Mouse (Mus musculus) gastrocnemius, adult 18-20 months (tissue): ENCODE measurements around the gene Aldh1l1. TPM values are rescaled to one million over a fixed set of nuclear protein-coding genes. Genes with fewer than 3 reads are reported as not detected.
A peak's percentile ranks its signal among the peaks of the same experiment; 100 is the strongest.
"Not testable (repeated sequence)": the region's sequence is repeated elsewhere in the genome, so short reads cannot be mapped to it uniquely, and the experiment has no call there.

Experiments
- DNase-seq: peaks from one replicate; pipeline ENCODE4 v3.0.0; 2021; ENCODE audit warnings: low spot score
- total RNA-seq, 2 experiments: library from RNA; stranded (reverse); gene quantifications; 2 replicates each; pipeline ENCODE4 v1.2.3; 2021

Aldh1l1 gene
- total RNA-seq, 2 experiments from 2014 or later = 3.5 to 4.2 TPM

DNA sequence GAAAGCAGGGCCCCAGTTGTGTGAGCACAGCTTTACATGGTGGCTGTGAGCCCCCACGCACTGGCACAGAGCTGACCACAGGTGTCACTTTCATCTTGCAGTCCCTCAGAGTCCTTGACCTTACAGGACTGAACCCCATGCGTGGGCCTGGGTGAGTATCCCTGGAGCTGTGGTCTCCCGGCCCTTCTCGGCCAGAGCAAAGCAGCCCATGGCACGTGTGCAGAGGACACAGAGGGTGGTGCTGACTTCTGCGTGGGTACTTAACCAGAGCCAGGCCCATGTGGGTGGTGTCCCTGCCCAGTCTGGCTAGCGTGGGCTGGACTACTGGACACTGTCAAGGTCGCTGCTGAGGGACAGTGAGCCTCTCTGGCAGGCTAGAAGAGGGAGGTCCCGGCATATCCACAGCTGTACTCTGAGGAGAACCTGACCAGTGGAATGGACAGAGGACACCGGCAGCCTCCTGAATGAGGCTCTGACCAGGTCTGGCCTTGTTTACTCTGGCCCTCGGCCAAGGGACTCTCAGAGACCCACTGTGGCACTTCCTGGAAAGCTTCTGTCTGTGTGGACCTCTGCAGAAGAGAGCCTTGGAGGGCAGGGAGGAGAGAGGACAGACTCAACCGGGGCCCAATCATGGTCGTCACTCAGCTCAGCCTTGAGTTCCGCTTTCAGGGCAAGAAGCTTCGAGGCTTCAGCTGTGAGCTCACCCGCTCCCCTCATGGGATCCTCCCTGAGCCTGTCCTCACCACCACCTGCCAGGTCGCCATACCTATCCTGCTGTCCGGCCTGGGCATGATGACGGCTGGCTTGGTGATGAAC is 132.8 kb downstream of the Aldh1l1 start:
- peak; percentile 49 for DNase-seq

DNA sequence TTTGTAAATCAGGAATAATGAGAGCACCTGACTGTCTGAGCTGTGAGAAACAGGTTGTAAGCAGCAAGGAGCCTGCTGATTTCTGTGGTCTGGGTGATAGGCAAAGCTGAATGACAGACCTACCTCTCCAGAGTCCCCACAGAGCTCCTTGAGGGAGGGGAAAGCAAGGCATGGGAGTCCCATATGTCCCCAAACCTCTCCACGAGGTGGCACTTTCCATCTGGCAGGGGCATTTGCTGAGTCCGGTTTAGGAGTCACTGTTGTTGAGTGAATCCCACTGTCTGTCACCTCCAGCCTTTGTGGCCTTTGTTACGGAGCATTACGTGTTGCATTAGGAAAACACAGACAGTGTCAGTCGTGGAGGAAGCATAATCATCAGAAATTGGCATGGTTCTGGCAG is 133.7 kb downstream of the Aldh1l1 start:
- no peak for DNase-seq

DNA sequence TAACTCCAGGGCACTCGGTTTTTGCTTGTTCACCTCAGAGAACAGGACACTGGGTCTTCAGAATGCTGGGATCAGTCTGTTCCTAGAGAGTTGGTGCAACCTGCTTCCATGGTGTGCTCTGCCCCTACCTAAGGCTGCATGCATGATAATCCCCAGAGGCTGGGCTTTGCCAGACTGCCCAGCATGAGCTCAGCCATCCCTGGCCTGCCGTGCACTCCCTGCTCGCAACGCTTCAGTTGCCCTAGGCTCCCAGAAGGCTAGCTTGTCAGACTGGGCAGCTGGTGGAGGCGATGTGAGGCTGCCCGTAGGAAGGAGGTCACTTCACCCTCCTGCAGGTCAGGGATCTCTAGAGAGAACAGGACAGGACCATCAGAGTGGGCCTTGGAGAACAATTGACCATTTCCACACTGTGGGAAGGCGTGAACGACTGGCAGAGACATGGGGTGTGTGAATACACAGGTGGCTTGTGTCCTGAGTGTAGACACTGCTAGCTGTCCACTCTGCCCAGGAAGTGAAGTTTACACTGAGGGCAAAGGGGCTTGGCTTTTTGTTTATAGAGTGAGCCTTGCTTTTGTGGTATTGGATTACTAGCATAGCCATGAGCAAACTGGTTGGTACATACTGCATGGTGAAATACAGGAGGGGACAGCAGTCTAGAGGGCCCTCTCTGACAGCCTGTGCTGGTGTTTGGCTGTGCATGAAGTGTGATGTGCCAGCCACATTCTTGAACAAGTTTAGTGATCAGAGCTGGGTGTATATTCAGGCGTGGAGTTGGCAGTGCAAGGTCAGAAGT is 134.8 kb downstream of the Aldh1l1 start:
- DNase-seq = peak; percentile 60

- no peak for DNase-seq
These were observed 135.3 kb downstream of the Aldh1l1 start for GRCm38 (mm10) chr6:90621584-90621890.

DNA sequence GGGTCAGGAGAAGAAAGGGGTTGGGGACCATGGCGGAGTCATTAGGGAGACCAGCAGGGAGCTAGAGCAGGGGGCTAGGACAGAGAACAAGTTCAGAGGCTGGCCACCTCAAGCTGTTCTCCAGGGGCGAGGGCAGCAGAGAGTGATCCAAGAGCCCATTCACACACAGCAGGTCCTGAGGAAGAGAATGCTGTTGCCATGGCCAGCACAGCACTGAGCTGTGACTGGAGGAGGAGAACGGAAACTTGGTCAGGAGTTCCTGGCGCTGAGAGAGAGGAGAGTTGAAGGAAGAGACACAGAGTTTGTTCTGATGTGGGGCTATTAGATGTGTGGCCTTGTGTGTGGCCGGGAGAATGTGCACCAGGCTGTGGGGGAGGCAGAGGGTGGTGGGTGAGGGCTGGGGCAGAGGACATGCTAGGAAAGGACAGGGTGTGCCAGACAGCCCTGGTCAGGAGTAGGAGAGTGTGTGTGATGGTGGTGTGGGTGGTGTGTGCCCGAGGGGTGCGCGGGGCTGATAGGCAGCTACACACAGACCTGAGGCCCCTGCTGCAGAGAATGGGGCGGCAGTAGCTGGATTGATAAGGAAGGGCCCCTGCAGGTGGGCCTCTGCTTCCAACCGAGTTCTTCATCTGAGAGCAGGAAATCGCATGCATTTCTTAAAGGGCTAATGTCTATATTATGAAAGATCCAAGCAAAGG is 136.7 kb downstream of the Aldh1l1 start:
- no peak for DNase-seq

- no peak for DNase-seq
These were observed 137.2 kb downstream of the Aldh1l1 start for GRCm38 (mm10) chr6:90623456-90623836.

DNA sequence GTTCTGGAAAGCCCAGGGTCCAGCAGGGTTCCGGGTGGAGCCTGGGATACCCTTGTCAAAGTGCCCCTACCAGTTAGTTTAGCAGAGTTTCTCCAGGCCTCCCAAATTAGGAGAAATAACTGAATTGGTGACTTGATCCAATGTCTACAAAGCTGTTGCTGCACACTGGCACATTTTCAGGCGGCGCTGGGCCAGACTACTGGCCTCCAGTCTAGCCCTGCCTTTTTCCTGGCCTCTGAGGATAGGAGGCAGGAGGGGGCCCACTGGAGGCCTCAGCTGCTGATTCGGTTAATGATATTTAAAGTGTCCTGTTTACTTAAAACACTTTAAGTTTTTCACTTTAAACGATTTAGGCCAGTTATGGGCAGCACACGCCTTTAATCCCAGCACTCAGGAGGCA is 138.0 kb downstream of the Aldh1l1 start:
- DNase-seq = peak; percentile 84

DNA sequence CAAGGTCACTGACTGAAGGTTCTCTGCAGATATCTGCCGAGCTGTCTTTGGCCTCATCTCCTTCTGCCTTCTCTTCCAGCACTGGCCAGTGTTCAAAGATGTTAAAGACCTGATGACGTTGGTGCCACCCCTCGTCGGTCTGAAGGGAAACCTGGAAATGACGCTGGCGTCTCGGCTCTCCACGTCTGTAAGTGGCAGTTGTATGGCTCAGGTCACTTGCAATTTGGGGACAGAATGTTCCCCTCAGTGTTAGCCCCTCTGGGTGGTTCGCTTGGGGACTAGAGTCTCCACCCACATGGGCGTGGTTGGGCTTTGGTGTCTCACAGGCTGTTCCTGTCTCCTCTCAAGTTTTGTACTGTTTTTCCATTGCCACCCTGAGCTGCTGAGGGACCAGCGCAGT is 138.5 kb downstream of the Aldh1l1 start:
- peak; percentile 86 for DNase-seq

DNA sequence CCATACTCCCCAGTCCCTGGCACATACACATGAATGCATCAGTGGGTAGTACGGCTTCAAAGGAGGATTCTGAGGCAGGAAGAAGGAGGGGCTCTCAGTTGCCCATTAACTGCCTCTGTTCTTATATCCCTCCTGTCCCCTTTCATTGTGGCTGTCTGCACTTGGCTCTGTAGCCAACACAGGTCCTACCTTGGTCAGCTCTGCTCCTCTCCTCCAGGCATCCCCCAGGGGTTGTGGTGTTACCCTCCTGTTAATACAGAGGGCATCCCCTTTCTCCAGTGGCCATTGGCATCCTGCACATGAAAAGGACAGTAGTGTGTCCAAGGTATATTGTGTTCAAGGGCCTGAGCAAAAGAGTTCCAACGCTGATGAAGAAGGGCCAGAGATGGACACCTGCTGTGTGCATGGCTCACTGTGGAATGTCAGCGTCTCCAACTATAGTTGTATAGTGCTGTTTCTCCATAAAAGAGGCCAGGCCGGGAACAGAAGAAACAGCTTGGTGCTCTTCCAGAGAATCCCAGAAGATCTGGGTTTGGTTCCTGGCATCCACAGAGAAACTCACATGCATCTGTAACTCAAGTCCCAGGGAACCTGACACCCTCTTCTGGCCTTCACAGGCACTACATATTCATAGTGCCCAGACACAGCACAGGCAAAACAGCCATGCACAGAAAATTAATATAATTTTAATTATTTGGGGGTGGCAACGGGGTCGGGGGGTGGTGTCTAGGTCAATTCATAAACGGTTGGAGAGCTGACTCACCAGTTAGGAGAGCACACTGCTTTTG is 139.2 kb downstream of the Aldh1l1 start:
- peak; percentile 52 for DNase-seq

DNA sequence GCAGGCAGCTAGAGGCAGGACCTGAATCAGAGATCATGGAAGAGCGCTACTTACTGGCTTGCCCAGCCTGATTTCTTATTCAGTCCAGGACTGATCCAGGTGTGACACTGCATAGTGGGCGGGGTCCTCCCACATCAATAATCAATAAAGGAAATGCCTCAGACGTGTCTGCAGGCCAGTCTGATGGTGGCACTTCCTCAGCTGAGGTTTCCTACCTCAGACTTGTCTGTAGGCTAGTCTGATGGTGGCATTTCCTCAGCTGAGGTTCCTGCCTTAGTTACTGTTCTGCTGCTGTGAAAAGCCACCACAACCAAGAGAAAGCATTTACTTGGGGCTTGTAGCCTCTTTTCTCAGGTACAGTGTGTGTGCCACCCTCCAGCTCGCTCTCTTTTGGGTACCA is 141.3 kb downstream of the Aldh1l1 start:
- DNase-seq = no peak

- DNase-seq = no peak
These were observed 143.3 kb downstream of the Aldh1l1 start for GRCm38 (mm10) chr6:90629506-90629905.

DNA sequence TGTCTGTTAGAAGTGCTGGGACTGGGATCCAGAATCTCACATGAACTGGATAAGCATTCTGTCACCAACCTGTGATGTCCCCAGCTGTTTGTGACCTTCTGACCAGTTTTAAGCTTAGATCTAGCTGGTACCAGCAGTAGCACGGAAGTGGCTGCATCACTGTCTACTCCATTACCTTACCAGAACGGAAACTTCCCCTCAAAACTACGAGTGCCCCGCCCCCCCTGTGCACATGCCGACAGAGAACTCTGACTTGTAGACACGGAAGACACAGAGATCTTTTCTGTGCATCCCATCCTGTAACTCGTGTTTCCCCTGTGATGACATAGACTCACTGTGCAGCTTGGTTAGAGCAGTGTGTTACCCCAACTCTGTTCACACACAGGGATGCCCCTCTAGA is 144.2 kb downstream of the Aldh1l1 start:
- DNase-seq = no peak

GRCm38 (mm10) chr6:90632526-90632925 is 146.3 kb downstream of the Aldh1l1 start:
- not testable (repeated sequence) for DNase-seq

DNA sequence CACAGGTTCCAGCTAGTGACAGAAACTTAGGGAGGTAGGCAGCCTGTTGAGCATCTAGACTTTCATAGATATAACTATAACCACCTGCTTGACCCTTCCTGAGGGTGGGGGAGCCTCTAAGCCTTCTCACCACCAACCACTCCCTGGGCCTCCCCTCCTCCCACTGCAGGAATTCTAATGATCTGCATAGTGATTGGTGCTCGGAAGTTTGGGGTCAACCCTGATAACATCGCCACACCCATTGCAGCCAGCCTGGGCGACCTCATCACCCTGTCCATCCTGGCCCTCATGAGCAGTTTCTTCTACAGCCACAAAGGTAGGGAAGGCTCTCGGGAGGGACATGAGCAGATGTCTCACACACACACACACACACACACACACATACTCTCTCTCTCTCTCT is 148.9 kb downstream of the Aldh1l1 start:
- DNase-seq = no peak

- no peak for DNase-seq
These were observed 149.4 kb downstream of the Aldh1l1 start for GRCm38 (mm10) chr6:90635611-90636010.

GRCm38 (mm10) chr6:90643057-90643456 is 156.8 kb downstream of the Aldh1l1 start:
- no peak for DNase-seq

- DNase-seq = no peak
These were observed 158.7 kb downstream of the Aldh1l1 start for GRCm38 (mm10) chr6:90644965-90645364.

DNA sequence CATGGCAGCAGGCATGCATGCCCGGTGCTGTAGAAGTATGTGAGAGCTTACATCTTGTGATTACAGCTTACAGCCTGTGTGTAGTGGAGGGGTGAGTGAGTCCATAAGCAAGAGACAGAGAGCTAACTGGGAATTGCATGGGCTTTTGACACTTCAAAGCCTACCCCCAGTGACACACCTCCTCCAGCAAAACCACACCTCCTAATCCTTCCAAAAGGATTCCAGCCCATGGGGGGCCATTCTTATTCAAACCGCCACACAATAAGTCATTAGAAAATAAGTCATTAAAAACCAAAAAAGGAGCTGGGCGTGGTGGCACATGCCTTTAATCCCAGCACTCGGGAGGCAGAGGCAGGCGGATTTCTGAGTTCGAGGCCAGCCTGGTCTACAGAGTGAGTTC is 162.2 kb downstream of the Aldh1l1 start:
- DNase-seq = no peak

DNA sequence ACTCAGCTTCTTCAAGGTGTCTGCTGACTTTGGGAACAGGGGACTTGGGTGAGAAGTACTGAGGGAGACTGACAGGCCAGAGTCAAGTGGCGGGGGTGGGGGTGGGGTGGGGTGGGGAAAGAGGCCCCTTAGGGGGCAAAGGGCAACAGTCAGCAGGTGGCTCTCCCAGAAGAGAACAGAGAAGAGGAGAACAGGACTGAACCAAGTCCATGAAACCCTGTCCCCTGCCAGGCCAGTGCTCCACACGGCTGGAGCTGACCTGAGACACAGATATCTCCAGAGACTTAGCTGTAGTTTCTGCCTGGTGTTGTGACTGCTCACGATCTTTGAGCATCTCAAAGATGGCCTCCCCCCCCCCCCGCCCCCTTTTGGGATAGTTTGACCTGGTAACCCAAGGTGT is 163.1 kb downstream of the Aldh1l1 start:
- no peak for DNase-seq
